In the genomic region with DNA sequence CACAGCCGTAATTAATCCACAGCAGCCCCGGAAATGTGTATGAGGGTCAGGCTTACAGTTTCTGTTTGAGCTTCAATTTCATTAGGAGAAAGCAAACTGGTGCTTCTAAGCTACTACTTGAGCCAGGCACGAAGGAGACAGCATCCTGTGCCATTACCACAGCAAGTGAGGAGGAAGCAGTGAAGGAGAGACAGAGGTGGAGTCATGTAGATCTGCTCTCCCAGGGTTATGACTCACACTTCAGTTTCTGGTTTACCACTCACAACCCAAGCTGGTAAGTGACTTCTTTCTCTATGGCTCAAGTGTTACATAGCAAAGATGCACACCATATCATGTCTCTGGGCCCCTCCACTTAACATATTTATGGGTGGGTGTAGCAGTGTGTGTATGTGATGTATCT, we compare ENCODE assay signal across 15 mouse cellular contexts.
DNase-seq lines count a peak whose midpoint lies in the region; ATAC-seq and TF ChIP-seq lines count a peak whose summit lies in the region.
"Had no signal": no experiment of that assay in that cellular context is flagged by ENCODE, and none has a peak within 500 bp of the region (broad histone marks: within the 10 kb centered on the region; RNA-seq: fewer than 3 reads in every experiment).

No protein-coding gene starts in this region.

- H3K4me1 ChIP-seq in MEL (ENCODE audit: control insufficient read depth in 1 of 2, insufficient read depth in 2 of 2, low read length in 2 of 2): peaks cover 0 to 15% of the 10 kb centered on the region in 2 experiments; a peak in 3 of 4 replicates
- H3K4me1 ChIP-seq: heart, embryonic 15.5 days; midbrain, embryonic 10.5 days had no signal

- TF ChIP-seq CTCF in MEL (IDR thresholded peaks at IDR 0.05 in 2 of 3, conservative IDR thresholded peaks at IDR 0.05 in 1 of 3; ENCODE audit: control insufficient read depth in 1 of 3, insufficient read depth in 1 of 3, low read depth in 2 of 3, low read length in 3 of 3, poor library complexity in 1 of 3, severe bottlenecking in 1 of 3): no peak

- H3K27ac ChIP-seq in MEL (ENCODE audit: control insufficient read depth, low read depth, low read length): no peak overlapping the region
- H3K27ac ChIP-seq: heart, embryonic 15.5 days; hindbrain, embryonic 13.5 days; midbrain, embryonic 10.5 days had no signal

- H3K9ac ChIP-seq in MEL (ENCODE audit: control insufficient read depth, low read depth, low read length, poor library complexity, severe bottlenecking): no peak overlapping the region
- H3K9ac ChIP-seq: heart, embryonic 15.5 days; hindbrain, embryonic 13.5 days; lung, embryonic 14.5 days had no signal

- TF ChIP-seq RAD21 in MEL (IDR thresholded peaks at IDR 0.05; ENCODE audit: low read depth, low read length): no peak

- peak; percentile 18 for DNase-seq in right cerebral cortex, adult 2 months (ENCODE audit: low spot score in 2 of 2)
- no peak for DNase-seq in right cerebral cortex, postnatal 10 days (ENCODE audit: low spot score in 2 of 2)
- DNase-seq in MEL (ENCODE audit: low read depth, low spot score): peak; percentile 75
- DNase-seq in layer of hippocampus, adult 9-10 months (ENCODE audit: low spot score): no peak
- DNase-seq in embryo, embryonic 11 days: no peak
- no peak for DNase-seq in heart, postnatal 4 days
- DNase-seq: adrenal gland, postnatal 25 days; kidney, adult 11 months; thymus, postnatal 14 days had no signal

- no peaks in the 10 kb centered on the region for H3K9me3 ChIP-seq in MEL (replicated peaks; ENCODE audit: insufficient read depth, low read length)
- H3K9me3 ChIP-seq: heart, embryonic 15.5 days; hindbrain, embryonic 13.5 days; midbrain, embryonic 10.5 days had no signal

- ATAC-seq in hematopoietic stem cell, adult 5-6 weeks (replicated peaks in 1 of 2; ENCODE audit: insufficient read depth in 1 of 2, low FRiP score in 2 of 2, low TSS enrichment in 1 of 2, low read depth in 1 of 2, poor library complexity in 2 of 2, severe bottlenecking in 2 of 2): peak; percentile 75 to 83
- peak; percentile 44; the same call in 1 of the 2 replicates for ATAC-seq in neutrophil, adult 5-6 weeks (ENCODE audit: extremely low read depth, insufficient number of reproducible peaks, low FRiP score, poor library complexity, severe bottlenecking)

- H3K79me2 ChIP-seq in MEL (ENCODE audit: control insufficient read depth, insufficient read depth, low read length, poor library complexity): no peaks in the 10 kb centered on the region

- TF ChIP-seq EP300 in MEL (IDR thresholded peaks at IDR 0.05; ENCODE audit: low read depth in 1 of 2, low read length in 2 of 2): no peak

- peaks cover 0 to 4% of the 10 kb centered on the region in 2 experiments; a peak in 2 of 4 replicates for H3K36me3 ChIP-seq in MEL (ENCODE audit: control insufficient read depth in 1 of 2, insufficient read depth in 2 of 2, low read length in 2 of 2)
- H3K36me3 ChIP-seq: heart, embryonic 15.5 days; hindbrain, embryonic 13.5 days; midbrain, embryonic 10.5 days had no signal

- no peak for TF ChIP-seq POLR2A in MEL (IDR thresholded peaks at IDR 0.05; ENCODE audit: control insufficient read depth in 1 of 2, insufficient read depth in 1 of 2, low read depth in 1 of 2, low read length in 2 of 2, poor library complexity in 1 of 2)

- H3K4me3 ChIP-seq in MEL (ENCODE audit: control insufficient read depth in 1 of 2, insufficient read depth in 1 of 2, low read depth in 2 of 2, low read length in 2 of 2): no peak overlapping the region
- H3K4me3 ChIP-seq: heart, embryonic 15.5 days; hindbrain, embryonic 13.5 days; midbrain, embryonic 10.5 days had no signal

- H3K27me3 ChIP-seq in MEL (ENCODE audit: control insufficient read depth in 1 of 2, insufficient read depth in 2 of 2, low read length in 2 of 2): no peaks in the 10 kb centered on the region; a peak in 1 of 4 replicates
- H3K27me3 ChIP-seq: heart, embryonic 15.5 days; hindbrain, embryonic 13.5 days had no signal

TF ChIP-seq in MEL, 35 proteins besides CTCF, POLR2A, EP300 and RAD21:
- TF ChIP-seq HCFC1 (IDR thresholded peaks at IDR 0.05; ENCODE audit: low read depth, low read length) (no peak), NELFE (IDR thresholded peaks at IDR 0.05; ENCODE audit: low read depth, low read length) (no peak), TAL1 (IDR thresholded peaks at IDR 0.05; ENCODE audit: low read length) (no peak), TBP (IDR thresholded peaks at IDR 0.05; ENCODE audit: low read depth, low read length) (peak; percentile 60), UBTF (IDR thresholded peaks at IDR 0.05; ENCODE audit: borderline replicate concordance, insufficient read depth, low read depth, low read length) (no peak), MYC (IDR thresholded peaks at IDR 0.05; ENCODE audit: low read depth, low read length) (no peak), MAX (IDR thresholded peaks at IDR 0.05; ENCODE audit: low read length) (no peak), MXI1 (IDR thresholded peaks at IDR 0.05; ENCODE audit: low read depth, low read length) (no peak), KAT2A (conservative IDR thresholded peaks at IDR 0.05; ENCODE audit: low read depth, low read length) (no peak), TCF12 (IDR thresholded peaks at IDR 0.05; ENCODE audit: low read depth, low read length) (no peak), RCOR1 (IDR thresholded peaks at IDR 0.05; ENCODE audit: low read depth, low read length) (no peak), USF2 (IDR thresholded peaks at IDR 0.05; ENCODE audit: borderline replicate concordance in 1 of 2, insufficient read depth in 1 of 2, low read depth in 1 of 2, low read length in 2 of 2) (no peak), ZC3H11A (IDR thresholded peaks at IDR 0.05; ENCODE audit: low read depth, low read length) (no peak), MAFK (IDR thresholded peaks at IDR 0.05; ENCODE audit: borderline replicate concordance, low read depth, low read length) (no peak), JUND (IDR thresholded peaks at IDR 0.05; ENCODE audit: low read depth, low read length) (peak; percentile 65; the same call in 1 of the 2 replicates), E2F4 (IDR thresholded peaks at IDR 0.05; ENCODE audit: borderline replicate concordance, low read depth, low read length) (no peak), SMC3 (IDR thresholded peaks at IDR 0.05; ENCODE audit: low read depth, low read length) (no peak)

Comparison
In these comparisons a context has a peak if more than half of its experiments do, and no peak if none do; other contexts are left out.
1. DNase-seq: peak in right cerebral cortex, adult 2 months (2 of 2) and MEL (single experiment); none in right cerebral cortex, postnatal 10 days (0 of 2), layer of hippocampus, adult 9-10 months (single experiment), embryo, embryonic 11 days (single experiment) and heart, postnatal 4 days (single experiment).